Mouse (Mus musculus) ES-E14 (cell line): ENCODE measurements around the gene Fam131c. TPM values are rescaled to one million over a fixed set of nuclear protein-coding genes. Genes with fewer than 3 reads are reported as not detected.

Experiments used
- DNase-seq: peaks from one replicate; pipeline ENCODE4 v3.0.0-alpha.2; 2013; ENCODE audit warnings: low read depth, low spot score
- H3K27ac ChIP-seq: 2 replicates; pipeline ENCODE4 v1.5.1; 2012; ENCODE audit warnings: low read depth, mild to moderate bottlenecking, low read length, moderate library complexity, mixed read lengths; ENCODE audit not compliant: poor library complexity, insufficient read depth, severe bottlenecking
- H3K36me3 ChIP-seq: 2 replicates; pipeline ENCODE4 v1.6.1; 2012; ENCODE audit warnings: mild to moderate bottlenecking, low read length, moderate library complexity, mixed read lengths; ENCODE audit not compliant: control insufficient read depth, poor library complexity, insufficient read depth, severe bottlenecking
- H3K4me1 ChIP-seq, 2 experiments: fragments of 150-350 bp in 1 of 2; sonication (generic) in 1 of 2; 2 replicates each; pipeline ENCODE4 v1.6.1; 2012; ENCODE audit warnings: low read length in 2 of 2, mild to moderate bottlenecking in 1 of 2, mixed read lengths in 1 of 2; ENCODE audit not compliant: control insufficient read depth in 2 of 2, insufficient read depth in 2 of 2, poor library complexity in 1 of 2
- H3K4me3 ChIP-seq, 2 experiments: fragments of 150-350 bp in 1 of 2; sonication (generic) in 1 of 2; 2 replicates each; pipeline ENCODE4 v1.5.1; 2012; ENCODE audit warnings: low read length in 2 of 2, low read depth in 1 of 2, mild to moderate bottlenecking in 1 of 2, mixed read lengths in 1 of 2; ENCODE audit not compliant: insufficient read depth in 1 of 2, poor library complexity in 1 of 2, severe bottlenecking in 1 of 2
- H3K9ac ChIP-seq: 2 replicates; pipeline ENCODE4 v1.6.1; 2012; ENCODE audit warnings: low read depth, mild to moderate bottlenecking, low read length, mixed read lengths; ENCODE audit not compliant: poor library complexity, insufficient read depth, severe bottlenecking
- H3K9me3 ChIP-seq: fragments of 150-350 bp; sonication (generic); 2 replicates; pipeline ENCODE4 v1.6.1; 2012; ENCODE audit warnings: low read depth, mild to moderate bottlenecking, low read length; ENCODE audit not compliant: control insufficient read depth, insufficient read depth
- CHD2 ChIP-seq: IDR thresholded peaks from 2 replicates; pipeline ENCODE4 v1.6.1; 2014; ENCODE audit warnings: mild to moderate bottlenecking, low read depth, low read length, inconsistent platforms
- HCFC1 ChIP-seq: IDR thresholded peaks from 2 replicates; pipeline ENCODE4 v1.6.1; 2012; ENCODE audit warnings: low read length, inconsistent platforms, borderline replicate concordance; ENCODE audit not compliant: insufficient read depth
- MAFK ChIP-seq: IDR thresholded peaks from 2 replicates; pipeline ENCODE4 v1.6.1; 2014; ENCODE audit warnings: mild to moderate bottlenecking, low read depth, low read length, inconsistent platforms; ENCODE audit not compliant: insufficient read depth
- ZC3H11A ChIP-seq: IDR thresholded peaks from 2 replicates; pipeline ENCODE4 v1.6.1; 2012; ENCODE audit warnings: low read depth, mild to moderate bottlenecking, inconsistent platforms, low read length, borderline replicate concordance
- ZNF384 ChIP-seq: IDR thresholded peaks from 2 replicates; pipeline ENCODE4 v1.6.1; 2012; ENCODE audit warnings: low read depth, low read length, inconsistent platforms
- in situ Hi-C, 2 experiments: fragments of 600-800 bp; cut with MboI; formaldehyde crosslinking; loops; one replicate each; pipeline ENCODE4 v1.15.1; 2025; ENCODE audit warnings: low sequenced_read_pairs in 2 of 2, inconsistent platforms in 1 of 2; ENCODE audit not compliant: unreplicated experiment in 2 of 2
- total RNA-seq: library from RNA; depleted of rRNA; stranded (reverse); fragments of 300-350 nt; gene quantifications from 2 replicates; pipeline ENCODE4 v1.2.3, GENCODE M21; 2012

The Fam131c gene
- total RNA-seq, 1 experiment = 2.3 TPM

GRCm38 (mm10) chr4:141343515-141343914 is 24.5 kb upstream of the Fam131c start:
- no peak overlapping the region for H3K27ac ChIP-seq

GRCm38 (mm10) chr4:141345219-141345618 is 22.8 kb upstream of the Fam131c start:
- Histone ChIP-seq H3K9ac (no peak overlapping the region), H3K36me3 (no peaks in the 10 kb centered on the region), H3K4me3 (no peak overlapping the region), H3K4me1 (peaks cover 2 to 11% of the 10 kb centered on the region in 2 experiments; a peak in 2 of 4 replicates), H3K27ac (no peak overlapping the region), H3K9me3 (no peaks in the 10 kb centered on the region)
- no peak for TF ChIP-seq HCFC1
- no peak for TF ChIP-seq CHD2
- no peak for TF ChIP-seq MAFK
- no peak for DNase-seq
- in situ Hi-C loops = no loop called here

More at GRCm38 (mm10) chr4:141343515-141343914, 24.5 kb upstream of the Fam131c start:
- in situ Hi-C loops = no loop called here
- Histone ChIP-seq H3K4me3 (no peak overlapping the region), H3K9ac (no peak overlapping the region), H3K9me3 (no peaks in the 10 kb centered on the region), H3K4me1 (peaks cover 13 to 23% of the 10 kb centered on the region in 2 experiments), H3K36me3 (no peaks in the 10 kb centered on the region)
- DNase-seq = no peak
- TF ChIP-seq ZNF384 = no peak
- no peak for TF ChIP-seq CHD2
- TF ChIP-seq MAFK = no peak
- no peak for TF ChIP-seq ZC3H11A
- TF ChIP-seq HCFC1 = no peak

GRCm38 (mm10) chr4:141347365-141347797 is 20.6 kb upstream of the Fam131c start:
- H3K9me3 ChIP-seq = no peaks in the 10 kb centered on the region
- H3K27ac ChIP-seq = no peak overlapping the region

GRCm38 (mm10) chr4:141348616-141349015 is 19.4 kb upstream of the Fam131c start:
- no peak for TF ChIP-seq HCFC1
- no peak for TF ChIP-seq CHD2
- no peak for TF ChIP-seq ZNF384
- TF ChIP-seq MAFK = no peak
- no peak for TF ChIP-seq ZC3H11A
- no peak overlapping the region for H3K9ac ChIP-seq
- H3K27ac ChIP-seq = no peak overlapping the region

More at GRCm38 (mm10) chr4:141347365-141347797, 20.6 kb upstream of the Fam131c start:
- H3K4me3 ChIP-seq = no peak overlapping the region
- H3K36me3 ChIP-seq = no peaks in the 10 kb centered on the region
- in situ Hi-C loops = no loop called here
- H3K9ac ChIP-seq = no peak overlapping the region; the same call in 1 of the 2 replicates
- no peak for TF ChIP-seq ZNF384
- peak; percentile 72 for TF ChIP-seq MAFK
- peaks cover 2 to 11% of the 10 kb centered on the region in 2 experiments; a peak in 3 of 4 replicates for H3K4me1 ChIP-seq
- DNase-seq = no peak

GRCm38 (mm10) chr4:141350015-141350414 is 18.0 kb upstream of the Fam131c start:
- Histone ChIP-seq H3K4me1 (peaks cover 2 to 22% of the 10 kb centered on the region in 2 experiments), H3K36me3 (no peaks in the 10 kb centered on the region), H3K9me3 (no peaks in the 10 kb centered on the region), H3K4me3 (peak overlapping the region in 1 of 2 experiments; percentile 13; a peak in 1 of 4 replicates), H3K27ac (no peak overlapping the region), H3K9ac (no peak overlapping the region)
- TF ChIP-seq ZNF384 (no peak), HCFC1 (no peak), MAFK (no peak), ZC3H11A (no peak), CHD2 (no peak)
- DNase-seq = no peak
- in situ Hi-C loops = no loop called here

More at GRCm38 (mm10) chr4:141348616-141349015, 19.4 kb upstream of the Fam131c start:
- Histone ChIP-seq H3K36me3 (no peaks in the 10 kb centered on the region), H3K4me1 (peaks cover 2 to 18% of the 10 kb centered on the region in 2 experiments), H3K4me3 (no peak overlapping the region), H3K9me3 (no peaks in the 10 kb centered on the region)
- in situ Hi-C loops = no loop called here
- no peak for DNase-seq
